Mouse (Mus musculus) liver, embryonic 13.5 days (tissue): ENCODE measurements around the gene Apol7a. TPM values are rescaled to one million over a fixed set of nuclear protein-coding genes. Genes with fewer than 3 reads are reported as not detected.

Experiments
- ATAC-seq: fragments of 200-750 bp; cut with Nextera tagmentation; 2 replicates; pipeline ENCODE4 v1.8.0; 2017; ENCODE audit warnings: low read depth, mild to moderate bottlenecking, moderate number of reproducible peaks, moderate library complexity
- DNase-seq: peaks from one replicate; pipeline ENCODE4 v3.0.0; 2022
- H3K27ac ChIP-seq: fragments of 300-500 bp; sonication (generic); 2 replicates; pipeline ENCODE4 v1.5.1; 2015; ENCODE audit warnings: moderate library complexity, mild to moderate bottlenecking, inconsistent platforms
- H3K27me3 ChIP-seq: fragments of 300-500 bp; sonication (generic); 2 replicates; pipeline ENCODE4 v1.6.1; 2015; ENCODE audit warnings: mild to moderate bottlenecking, inconsistent platforms
- H3K36me3 ChIP-seq: fragments of 300-500 bp; sonication (generic); 2 replicates; pipeline ENCODE4 v1.6.1; 2015; ENCODE audit warnings: mild to moderate bottlenecking, inconsistent platforms
- H3K4me1 ChIP-seq: fragments of 300-500 bp; sonication (generic); replicated peaks from 2 replicates; pipeline ENCODE4 v1.6.1; 2015; ENCODE audit warnings: inconsistent platforms
- H3K4me2 ChIP-seq: fragments of 300-500 bp; sonication (generic); 2 replicates; pipeline ENCODE4 v1.6.1; 2015; ENCODE audit warnings: inconsistent platforms, mild to moderate bottlenecking, moderate library complexity
- H3K4me3 ChIP-seq: fragments of 300-500 bp; sonication (generic); replicated peaks from 2 replicates; pipeline ENCODE4 v1.5.1; 2015; ENCODE audit warnings: mild to moderate bottlenecking, inconsistent platforms
- H3K9ac ChIP-seq: fragments of 300-500 bp; sonication (generic); 2 replicates; pipeline ENCODE4 v1.6.1; 2015; ENCODE audit warnings: mild to moderate bottlenecking, inconsistent platforms
- H3K9me3 ChIP-seq: fragments of 300-500 bp; sonication (generic); replicated peaks from 2 replicates; pipeline ENCODE4 v1.6.1; 2016; ENCODE audit warnings: inconsistent platforms
- WGBS: fragments of 180-500 bp; shearing (Covaris S2); methylation state at CpG from one replicate; pipeline ENCODE4 v1.1.7; 2015; ENCODE audit not compliant: insufficient replicate concordance; 5-methylcytosine and 5-hydroxymethylcytosine counted together
- polyA plus RNA-seq: library from polyadenylated mRNA; unstranded; fragments of >200 nt; fragmentation: Nextera tagmentation; extraction: Ambion mirVana; gene quantifications from 2 replicates; pipeline ENCODE4 v1.2.1, GENCODE M21; 2015

The Apol7a gene
- polyA plus RNA-seq, 1 experiment from 2014 or later = 0.27 TPM

DNA sequence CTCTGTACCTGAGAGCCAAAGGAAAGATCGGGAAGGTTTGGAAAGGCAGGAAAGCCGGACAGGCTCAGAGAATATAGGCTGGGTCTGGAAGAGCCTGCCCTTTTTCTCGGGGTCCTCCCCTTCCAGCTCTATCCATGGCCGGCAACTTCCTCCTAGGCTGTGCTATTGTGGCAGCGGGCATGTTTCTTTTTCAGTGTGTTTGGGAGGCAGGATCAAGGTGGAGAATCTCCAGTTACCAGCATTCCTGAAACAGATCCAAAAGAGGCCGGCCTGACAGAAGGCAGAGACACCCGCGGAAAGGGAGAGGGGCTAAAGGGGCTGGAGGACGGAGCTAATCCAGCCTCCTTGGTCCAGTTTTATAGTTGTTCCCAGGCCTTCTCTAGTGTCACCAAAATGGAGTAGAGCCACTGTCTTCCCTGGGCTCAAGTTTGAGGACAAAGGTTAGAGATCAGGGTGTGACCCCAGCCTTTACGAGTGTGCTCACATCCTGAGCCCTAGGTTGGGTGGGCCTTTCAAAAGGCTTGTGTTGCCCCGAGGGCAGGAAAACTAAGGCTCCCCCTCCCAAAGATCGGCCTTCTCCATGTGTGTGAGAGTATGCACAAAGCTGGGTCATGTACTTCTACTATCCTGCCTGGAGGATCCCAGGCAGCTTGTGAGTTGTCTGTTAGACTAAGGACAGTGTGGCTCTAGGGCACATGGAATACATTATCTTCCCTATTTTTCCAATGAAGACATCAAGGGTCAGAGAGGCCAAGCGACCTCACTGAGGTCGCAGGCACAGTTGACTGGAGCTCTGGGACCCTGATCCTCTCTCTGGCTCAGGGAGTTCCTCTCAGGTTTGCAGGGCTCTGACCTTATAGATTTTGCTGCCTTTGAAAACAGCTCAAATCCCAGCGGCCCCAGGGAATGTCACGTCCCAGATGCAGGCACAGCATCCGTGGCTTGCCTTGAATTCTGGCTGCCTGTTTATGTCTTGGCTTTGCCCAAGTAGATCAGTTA, 54.5 kb downstream of the Apol7a start:
- Histone ChIP-seq H3K4me1 (peaks cover 23% of the 10 kb centered on the region), H3K9ac (no peak overlapping the region), H3K27me3 (0 out of 2 replicates have a peak, but pooled peaks cover 14% of the 10 kb centered on the region), H3K36me3 (no peaks in the 10 kb centered on the region), H3K4me2 (no peak overlapping the region), H3K4me3 (no peak overlapping the region), H3K27ac (peak overlapping the region; percentile 48), H3K9me3 (no peaks in the 10 kb centered on the region)
- DNase-seq = no peak
- ATAC-seq = peak; percentile 9; the same call in 1 of the 2 replicates
- 40% methylated on average over 17 of the region's 17 CpGs for WGBS

GRCm38 (mm10) chr15:77343527-77344091, 55.3 kb downstream of the Apol7a start:
- Histone ChIP-seq H3K4me2 (peak overlapping the region; percentile 40), H3K4me3 (no peak overlapping the region; the same call in 1 of the 2 replicates), H3K9ac (no peak overlapping the region), H3K27me3 (0 out of 2 replicates have a peak, but pooled peaks cover 14% of the 10 kb centered on the region), H3K36me3 (no peaks in the 10 kb centered on the region), H3K9me3 (no peaks in the 10 kb centered on the region), H3K4me1 (peaks cover 23% of the 10 kb centered on the region), H3K27ac (peak overlapping the region; percentile 56)
- 6% methylated on average over 13 of the region's 13 CpGs for WGBS
- DNase-seq (no peak), ATAC-seq (peak; percentile 66)

DNA sequence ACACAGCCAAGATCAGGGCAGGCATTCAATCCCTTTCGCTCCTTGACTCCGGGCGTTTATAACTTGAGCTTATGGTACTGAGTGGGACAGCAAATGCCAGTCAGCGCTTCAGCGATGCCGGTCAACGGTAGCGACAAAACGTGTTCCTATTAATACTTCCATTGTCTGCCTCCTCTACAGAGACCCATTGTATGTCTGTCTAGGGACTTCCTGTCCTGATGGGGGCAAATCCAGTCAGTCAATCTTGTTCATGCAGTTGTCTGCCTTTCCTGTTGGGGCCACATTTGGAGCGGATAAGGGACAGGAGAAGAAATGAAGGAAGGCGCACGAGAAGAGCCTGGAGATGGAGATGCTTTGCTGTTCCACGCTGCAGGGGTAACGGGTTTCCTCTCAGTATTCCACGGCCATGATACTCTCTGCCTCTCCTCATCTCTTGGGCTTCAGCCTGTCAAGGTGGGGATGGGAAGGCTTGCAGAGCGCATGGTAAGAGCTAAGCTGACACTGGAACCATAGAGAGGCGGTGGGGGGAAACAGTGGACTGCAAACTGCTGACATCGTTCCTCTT, 55.9 kb downstream of the Apol7a start:
- H3K27ac ChIP-seq = peak overlapping the region; percentile 56; the same call in 1 of the 2 replicates
- no peak overlapping the region; the same call in 1 of the 2 replicates for H3K4me3 ChIP-seq
- H3K4me2 ChIP-seq = peak overlapping the region; percentile 40
- DNase-seq = no peak
- H3K27me3 ChIP-seq = 0 out of 2 replicates have a peak, but pooled peaks cover 14% of the 10 kb centered on the region
- no peak overlapping the region for H3K9ac ChIP-seq
- no peak for ATAC-seq
- no peaks in the 10 kb centered on the region for H3K36me3 ChIP-seq
- H3K9me3 ChIP-seq = no peaks in the 10 kb centered on the region
- 11% methylated on average over 18 of the region's 18 CpGs for WGBS
- H3K4me1 ChIP-seq = peaks cover 23% of the 10 kb centered on the region

DNA sequence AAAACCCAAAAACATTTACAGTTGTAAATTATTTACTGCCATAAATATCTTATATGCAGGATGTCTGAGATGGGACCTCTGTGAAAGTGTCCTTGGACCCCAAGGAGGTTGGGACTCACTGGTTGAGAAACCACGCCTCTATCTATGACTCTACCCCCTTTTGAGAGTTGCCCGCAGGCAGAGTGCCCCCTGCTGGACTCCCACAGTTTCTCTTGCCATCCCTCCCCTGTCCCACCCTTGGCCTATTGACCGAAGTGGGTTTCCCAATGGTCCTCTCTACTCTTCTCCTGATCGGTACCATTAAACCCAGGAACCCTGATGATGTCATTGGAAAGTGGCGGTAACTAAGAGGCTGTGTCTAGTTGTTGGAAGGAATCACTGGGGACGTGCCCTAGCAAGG, 56.9 kb downstream of the Apol7a start:
- H3K4me2 ChIP-seq = no peak overlapping the region
- H3K4me1 ChIP-seq = peaks cover 23% of the 10 kb centered on the region
- H3K27me3 ChIP-seq = 0 out of 2 replicates have a peak, but pooled peaks cover 14% of the 10 kb centered on the region
- no peak overlapping the region for H3K9ac ChIP-seq
- no peak for ATAC-seq
- no peaks in the 10 kb centered on the region for H3K9me3 ChIP-seq
- H3K4me3 ChIP-seq = no peak overlapping the region
- WGBS = 60% methylated on average over 6 of the region's 6 CpGs
- no peak overlapping the region for H3K27ac ChIP-seq
- no peak for DNase-seq
- H3K36me3 ChIP-seq = no peaks in the 10 kb centered on the region

- H3K9me3 ChIP-seq = no peaks in the 10 kb centered on the region
- H3K9ac ChIP-seq = no peak overlapping the region
- H3K4me1 ChIP-seq = peaks cover 31% of the 10 kb centered on the region
- H3K4me3 ChIP-seq = no peak overlapping the region
- H3K36me3 ChIP-seq = no peaks in the 10 kb centered on the region
- H3K27ac ChIP-seq = no peak overlapping the region
- ATAC-seq = no peak
- H3K4me2 ChIP-seq = no peak overlapping the region
- no peak for DNase-seq
- H3K27me3 ChIP-seq = 0 out of 2 replicates have a peak, but pooled peaks cover 18% of the 10 kb centered on the region
Measured at GRCm38 (mm10) chr15:77340581-77340980, 58.3 kb downstream of the Apol7a start.

GRCm38 (mm10) chr15:77338924-77339429, 59.9 kb downstream of the Apol7a start:
- Histone ChIP-seq H3K9me3 (no peaks in the 10 kb centered on the region), H3K4me3 (no peak overlapping the region), H3K27me3 (0 out of 2 replicates have a peak, but pooled peaks cover 18% of the 10 kb centered on the region), H3K9ac (no peak overlapping the region), H3K4me1 (peaks cover 28% of the 10 kb centered on the region), H3K4me2 (no peak overlapping the region), H3K36me3 (no peaks in the 10 kb centered on the region), H3K27ac (peak overlapping the region; percentile 18; the same call in 1 of the 2 replicates)
- ATAC-seq = no peak
- 45% methylated on average over 8 of the region's 8 CpGs for WGBS
- DNase-seq = no peak

DNA sequence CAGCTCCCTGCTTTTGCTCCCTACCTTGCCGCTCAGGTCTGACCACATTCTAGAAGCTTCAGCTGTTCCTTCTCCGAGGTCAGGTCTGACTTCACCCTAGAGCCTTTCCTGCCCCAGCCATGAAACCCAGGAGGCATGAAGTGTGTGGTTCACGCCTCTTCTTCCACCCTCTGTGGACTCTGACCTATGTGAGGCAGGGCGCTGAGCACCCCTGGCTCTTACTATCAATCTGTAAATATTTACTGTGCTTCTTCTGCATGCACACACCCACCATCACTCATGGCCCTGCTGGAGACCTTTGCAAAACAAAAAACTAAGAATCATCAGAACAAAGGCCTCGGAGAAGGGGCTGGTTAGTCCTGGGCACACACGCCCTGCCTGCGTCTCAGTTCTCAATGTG, 60.5 kb downstream of the Apol7a start:
- ATAC-seq = peak; percentile 73

More for the DNA sequence above, 60.5 kb downstream of the Apol7a start:
- Histone ChIP-seq H3K4me1 (peaks cover 24% of the 10 kb centered on the region), H3K27ac (peak overlapping the region; percentile 50; the same call in 1 of the 2 replicates), H3K9ac (no peak overlapping the region), H3K4me2 (peak overlapping the region; percentile 15), H3K4me3 (no peak overlapping the region), H3K36me3 (no peaks in the 10 kb centered on the region), H3K27me3 (0 out of 2 replicates have a peak, but pooled peaks cover 15% of the 10 kb centered on the region), H3K9me3 (no peaks in the 10 kb centered on the region)
- whole genome bisulfite sequencing = 54% methylated on average over 7 of the region's 7 CpGs
- DNase-seq = no peak

Other genes with a start within 250 kb of the Apol7a start
- gene Rbfox2, start 92.1 kb downstream of the Apol7a start, polyA plus RNA-seq = 6.7 and 9.5 TPM in 2 replicates
- 0.06 TPM in 2 replicates for gene Apol9a, start 12.0 kb upstream of the Apol7a start, polyA plus RNA-seq
- gene Apol7b, start 48.4 kb upstream of the Apol7a start, polyA plus RNA-seq = not detected in 2 replicates
- 0.05 and 0.10 TPM in 2 replicates for gene Apol10a, start 77.9 kb upstream of the Apol7a start, polyA plus RNA-seq
- gene Apol11a, start 109.2 kb upstream of the Apol7a start, polyA plus RNA-seq = 0.15 and 0.38 TPM in 2 replicates
- not detected in 2 replicates for gene Apol7c, start 134.2 kb upstream of the Apol7a start, polyA plus RNA-seq
- gene 1700025B11Rik, start 162.8 kb upstream of the Apol7a start, polyA plus RNA-seq = not detected in 2 replicates
- not detected in 2 replicates for gene Apol10b, start 197.0 kb upstream of the Apol7a start, polyA plus RNA-seq
- gene Gm36245, start 200.1 kb upstream of the Apol7a start, polyA plus RNA-seq = not detected in 2 replicates
- gene Apol11b, start 244.2 kb upstream of the Apol7a start, polyA plus RNA-seq = 10.6 and 12.5 TPM in 2 replicates